Mouse (Mus musculus): ENCODE measurements around the gene Rfpl4.
"Not testable (repeated sequence)": the region's sequence is repeated elsewhere in the genome, so short reads cannot be mapped to it uniquely, and the experiment has no call there.

Gene Rfpl4

GRCm38 (mm10) chr7:5080815-5081214 is 35.9 kb downstream of the Rfpl4 start:
- DNase-seq (ENCODE audit: low spot score): no peak

DNA sequence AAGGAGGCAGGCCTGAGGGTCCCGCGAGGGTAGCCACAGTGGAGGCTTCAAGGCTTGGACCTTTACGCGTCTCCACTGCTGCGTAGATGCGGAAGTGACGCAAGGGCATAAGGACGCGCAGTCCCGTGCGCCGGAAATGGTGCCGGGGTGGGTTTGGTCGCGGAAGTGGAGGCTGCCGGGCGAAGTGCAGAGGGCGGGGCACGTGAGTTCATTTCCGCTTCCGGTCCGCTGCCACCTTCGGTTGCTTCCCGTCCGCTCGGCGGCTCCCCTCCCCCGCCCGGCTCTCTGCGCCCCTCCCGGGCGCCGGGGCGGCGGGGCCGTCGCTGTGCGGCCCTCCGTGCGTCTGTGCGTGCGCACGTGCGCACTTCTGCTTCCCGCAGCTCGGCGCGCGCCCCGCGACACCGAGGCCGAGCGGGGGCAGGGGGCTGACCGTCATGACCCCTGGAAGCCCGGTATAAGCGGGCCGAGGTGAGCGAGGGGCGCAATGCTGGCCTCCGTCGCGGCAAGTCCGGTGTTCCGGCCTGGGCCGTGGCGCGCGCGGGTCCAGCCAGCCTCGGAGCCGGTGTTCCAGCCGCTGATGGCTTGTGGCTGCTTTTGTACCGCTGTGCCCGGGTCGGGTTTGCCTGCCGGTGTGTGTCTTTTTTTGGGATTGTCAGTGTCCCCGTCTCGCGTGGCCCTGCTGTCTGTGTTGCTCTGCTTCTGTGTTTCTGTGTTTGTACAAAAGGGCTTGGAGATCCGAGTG is 36.6 kb downstream of the Rfpl4 start, which contains the start of gene Epn1:
Gene Epn1, plus strand, starts transcription at position 226 of the 742 bp plus-strand sequence.
- peak; percentile 97 for DNase-seq (ENCODE audit: low spot score)

DNA sequence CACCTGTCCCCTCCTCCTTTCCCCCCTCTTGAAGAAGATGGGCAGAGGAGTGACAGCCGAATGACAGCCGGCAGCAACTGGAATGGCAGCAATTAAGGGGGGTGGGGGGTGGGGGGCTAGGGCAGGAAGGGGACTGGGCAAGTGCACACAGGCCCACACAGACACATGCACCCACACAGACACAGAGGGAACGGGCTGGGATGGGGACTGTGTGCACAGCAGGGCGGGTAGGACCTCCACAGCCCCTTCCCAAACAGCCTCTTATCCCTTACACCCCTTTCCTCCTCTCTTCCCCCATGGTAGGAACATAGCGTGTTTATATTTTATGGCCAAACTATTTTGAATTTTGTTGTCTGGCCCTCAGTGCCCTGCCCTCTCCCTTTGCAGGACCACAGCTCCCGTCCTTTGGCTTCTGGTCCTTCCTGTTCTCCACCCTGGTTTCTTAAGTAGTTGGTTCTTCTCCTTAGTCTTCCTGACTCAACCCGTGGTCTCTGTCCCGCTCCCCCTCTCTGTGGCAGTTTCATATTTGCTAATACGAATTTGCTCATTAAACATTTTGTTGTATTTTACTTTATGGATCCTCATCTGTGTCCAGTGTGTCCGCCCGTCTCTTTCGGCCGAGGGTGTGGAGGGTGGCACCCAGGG is 37.3 kb downstream of the Rfpl4 start:
- not testable (repeated sequence) for DNase-seq (ENCODE audit: low spot score)

GRCm38 (mm10) chr7:5076931-5077330 is 39.8 kb downstream of the Rfpl4 start:
- no peak for DNase-seq (ENCODE audit: low spot score)

DNA sequence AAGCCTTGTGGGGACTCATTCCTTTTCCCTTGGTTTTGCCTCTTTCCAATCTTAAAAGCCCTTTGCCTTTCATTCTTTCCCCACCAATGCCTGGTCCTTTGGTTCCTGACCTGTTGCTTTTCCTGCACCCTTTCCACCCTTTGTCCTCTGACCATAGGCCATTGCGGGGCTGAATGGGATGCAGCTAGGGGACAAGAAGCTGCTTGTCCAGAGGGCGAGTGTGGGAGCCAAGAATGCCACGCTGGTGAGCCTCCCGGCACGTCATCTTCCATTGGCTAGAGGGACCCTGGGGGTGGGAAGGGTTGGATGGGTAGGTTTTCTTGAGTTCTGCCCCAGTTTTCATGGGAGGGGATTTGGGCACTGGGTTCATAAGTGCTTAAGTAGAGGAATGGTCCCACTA is 41.8 kb downstream of the Rfpl4 start:
- no peak for DNase-seq (ENCODE audit: low spot score)

DNA sequence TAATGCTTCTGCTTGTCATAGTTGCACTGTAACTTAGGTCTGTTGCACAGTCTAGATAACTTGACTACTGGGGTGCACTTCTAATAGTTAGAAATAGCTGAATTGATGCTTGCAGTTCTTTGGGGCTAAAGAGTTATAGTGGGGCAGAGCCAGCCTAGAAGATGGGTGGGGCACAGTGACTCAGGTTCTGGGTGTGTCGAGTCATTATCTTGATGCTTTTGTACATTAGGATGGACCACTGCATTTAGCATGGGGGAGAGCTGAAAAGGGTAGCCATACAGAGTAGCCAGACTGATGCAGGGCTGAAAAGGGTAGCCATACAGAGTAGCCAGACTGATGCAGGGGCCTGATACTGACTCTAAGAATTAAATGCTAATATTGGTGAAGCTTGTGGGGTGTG is 43.2 kb downstream of the Rfpl4 start:
- no peak for DNase-seq (ENCODE audit: low spot score)

GRCm38 (mm10) chr7:5064886-5065285 is 51.9 kb downstream of the Rfpl4 start:
- DNase-seq (ENCODE audit: low spot score): no peak

DNA sequence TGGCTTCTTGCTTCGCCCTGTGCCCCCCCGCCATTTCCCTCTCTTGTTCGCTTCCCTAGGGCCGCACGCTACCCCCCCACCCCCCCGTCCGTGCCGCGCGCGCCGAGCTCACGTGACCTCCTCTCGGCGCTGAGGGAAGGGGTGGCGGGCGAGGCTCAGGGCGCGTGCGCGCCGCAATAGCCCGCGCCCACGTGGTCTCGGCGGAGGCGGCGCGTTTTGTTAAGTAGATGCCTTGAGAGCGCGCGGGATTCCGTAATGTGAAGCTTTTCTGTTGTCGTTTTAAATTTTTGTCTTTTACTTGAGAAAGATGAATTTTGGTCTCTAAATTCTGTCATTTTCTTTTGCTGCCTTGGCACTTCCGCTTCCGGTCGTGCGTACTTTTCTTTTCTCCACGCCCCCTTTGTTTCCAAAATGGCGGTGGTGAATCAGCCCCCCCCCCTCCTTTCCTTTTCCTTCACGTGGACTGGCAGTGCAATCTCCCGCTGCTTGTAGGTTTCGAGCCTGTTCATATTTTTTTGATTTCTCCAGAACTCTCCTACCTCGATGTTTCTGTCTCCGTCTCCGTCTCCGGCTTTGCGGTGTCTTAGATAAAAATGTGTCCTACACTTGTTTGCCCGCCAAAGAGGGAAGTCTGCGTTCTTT is 54.3 kb downstream of the Rfpl4 start:
- peak; percentile 69 for DNase-seq (ENCODE audit: low spot score)

DNA sequence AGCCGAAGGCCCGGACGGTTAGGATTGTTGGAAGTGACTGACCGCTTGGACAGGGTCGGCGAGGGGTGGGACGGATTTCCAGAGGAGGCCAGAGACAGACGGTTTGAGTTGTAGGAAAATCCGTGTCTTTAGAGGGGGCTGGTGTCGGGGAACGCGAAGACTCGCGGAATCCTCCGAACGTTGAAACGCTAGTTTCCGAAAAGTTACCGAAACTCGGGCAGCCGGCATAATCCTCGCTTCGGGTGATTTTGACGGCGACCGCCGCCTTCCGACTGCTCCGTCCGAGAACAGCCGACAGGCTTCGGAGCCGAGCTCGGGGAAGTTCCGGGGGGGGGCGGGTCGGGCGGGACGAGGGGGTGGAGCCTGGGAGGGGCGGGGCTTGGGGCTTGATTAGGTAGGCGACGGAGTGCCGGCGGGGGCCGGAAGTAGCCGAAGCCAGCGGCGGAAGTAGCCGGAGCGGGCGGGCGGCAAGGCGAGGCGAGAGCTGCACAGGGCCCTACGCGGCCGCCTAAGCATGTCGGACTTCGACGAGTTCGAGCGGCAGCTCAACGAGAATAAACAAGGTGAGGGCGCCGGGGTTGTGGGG is 54.9 kb downstream of the Rfpl4 start, which contains the start of gene U2af2:
Gene U2af2, plus strand, starts transcription at position 370 of the 586 bp plus-strand sequence.
- DNase-seq (ENCODE audit: low spot score): peak; percentile 94

DNA sequence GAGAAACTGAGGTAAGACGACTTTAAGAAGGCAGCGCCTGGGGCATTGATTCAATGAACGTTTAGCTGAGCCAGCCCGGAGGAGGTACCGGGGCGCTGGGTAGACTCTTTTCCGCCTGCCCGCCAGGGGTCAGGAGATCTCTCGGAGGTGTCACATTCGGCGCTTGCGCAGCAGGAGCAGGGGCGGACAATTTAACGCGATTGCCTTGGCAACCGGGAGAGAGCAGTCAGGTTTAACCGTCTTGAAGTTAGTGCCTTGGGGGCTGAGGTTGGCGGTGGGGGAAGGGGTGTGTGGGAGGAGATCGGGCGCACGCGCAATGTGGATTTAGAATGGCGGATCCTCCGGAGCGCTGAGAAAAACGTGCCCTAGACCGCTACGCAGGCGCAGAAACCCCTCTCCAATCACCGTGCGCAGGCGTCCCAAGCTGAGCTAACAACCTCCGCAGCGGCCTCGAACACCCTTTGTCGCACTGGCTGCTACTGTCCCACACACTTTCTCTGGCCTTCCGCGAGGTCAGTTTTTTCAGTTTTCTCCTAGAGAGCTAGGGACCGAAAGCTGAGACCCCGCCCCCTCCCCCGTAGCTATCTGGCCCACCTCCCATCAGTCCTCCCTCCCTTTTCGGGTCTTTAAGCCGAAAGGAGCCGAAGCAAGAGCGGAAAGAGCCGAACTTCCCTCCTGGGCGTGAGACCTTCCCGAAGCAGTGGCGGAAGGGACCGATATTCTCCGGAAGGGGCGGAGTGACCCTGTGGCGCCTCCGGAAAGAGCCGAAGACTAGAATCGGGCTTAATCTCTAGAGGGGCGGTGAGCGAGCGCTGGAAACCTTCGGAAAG is 55.6 kb downstream of the Rfpl4 start:
- DNase-seq (ENCODE audit: low spot score): peak; percentile 99

GRCm38 (mm10) chr7:5060239-5060731 is 56.5 kb downstream of the Rfpl4 start:
- peak; percentile 85 for DNase-seq (ENCODE audit: low spot score)
